Mouse (Mus musculus): ENCODE measurements around the gene Twf1.

Gene Twf1

GRCm38 (mm10) chr15:94589219-94590075, at the start of gene Twf1:
Twf1 (minus strand) TSS chr15:94589889.
- DNase-seq (ENCODE audit: low read depth): peak; percentile 99

- DNase-seq (ENCODE audit: low read depth): no peak
These were observed 49.4 kb upstream of the Twf1 start for GRCm38 (mm10) chr15:94639126-94639525.

GRCm38 (mm10) chr15:94638207-94638606, 48.5 kb upstream of the Twf1 start:
- DNase-seq (ENCODE audit: low read depth): no peak

- DNase-seq (ENCODE audit: low read depth): no peak
These were observed 44.8 kb upstream of the Twf1 start for GRCm38 (mm10) chr15:94634524-94634923.

GRCm38 (mm10) chr15:94630553-94630952, 40.9 kb upstream of the Twf1 start:
- DNase-seq (ENCODE audit: low read depth): no peak

DNA sequence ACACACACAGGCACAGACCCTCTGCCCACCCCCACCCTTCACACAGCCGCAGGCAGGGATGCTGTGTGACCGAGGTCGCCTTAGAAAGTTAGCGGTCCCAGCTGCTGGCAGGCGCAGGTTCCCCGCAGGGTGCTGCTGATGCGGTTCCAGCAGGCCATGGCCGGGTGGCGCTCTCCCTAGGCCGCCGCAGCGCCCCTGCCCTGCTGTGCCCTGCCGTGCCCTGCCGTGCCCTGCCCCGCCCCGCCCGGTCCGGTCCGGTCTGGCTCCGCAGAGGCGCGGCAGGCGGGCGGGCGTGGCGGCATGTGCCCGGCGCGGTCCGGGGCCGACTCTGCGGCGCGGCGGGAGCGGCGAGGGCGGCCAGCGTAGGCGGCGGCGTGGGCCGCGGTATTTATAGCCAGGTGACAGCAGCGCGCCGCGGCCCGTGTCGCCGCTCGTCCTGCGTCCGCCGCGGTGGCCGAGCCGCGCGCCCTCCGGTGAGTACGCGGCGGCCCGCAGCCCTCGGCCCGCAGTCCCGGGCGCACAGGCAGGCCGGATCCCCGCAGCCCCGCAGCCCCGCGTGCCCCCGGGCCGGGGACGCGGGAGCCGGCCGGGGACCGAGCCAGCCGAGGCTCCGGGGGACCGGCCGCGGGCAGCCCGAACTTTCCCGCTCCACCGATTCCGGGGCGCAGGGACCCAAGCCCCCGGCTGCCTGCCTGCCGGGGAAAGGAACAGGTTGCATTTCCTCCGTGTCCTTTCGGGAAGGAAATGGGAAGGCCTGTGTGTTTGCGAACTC, 39.3 kb upstream of the Twf1 start, which contains the start of gene Tmem117:
Tmem117 (plus strand) TSS at position 403 of the 772 bp plus-strand sequence.
- no peak for DNase-seq (ENCODE audit: low read depth)

GRCm38 (mm10) chr15:94628463-94628829, 38.8 kb upstream of the Twf1 start:
- DNase-seq (ENCODE audit: low read depth): no peak

- no peak for DNase-seq (ENCODE audit: low read depth)
These were observed 31.2 kb upstream of the Twf1 start for GRCm38 (mm10) chr15:94620909-94621308.

GRCm38 (mm10) chr15:94616036-94616435, 26.3 kb upstream of the Twf1 start:
- no peak for DNase-seq (ENCODE audit: low read depth)

GRCm38 (mm10) chr15:94607768-94608167, 18.1 kb upstream of the Twf1 start:
- DNase-seq (ENCODE audit: low read depth): no peak

GRCm38 (mm10) chr15:94602441-94602840, 12.8 kb upstream of the Twf1 start:
- no peak for DNase-seq (ENCODE audit: low read depth)

DNA sequence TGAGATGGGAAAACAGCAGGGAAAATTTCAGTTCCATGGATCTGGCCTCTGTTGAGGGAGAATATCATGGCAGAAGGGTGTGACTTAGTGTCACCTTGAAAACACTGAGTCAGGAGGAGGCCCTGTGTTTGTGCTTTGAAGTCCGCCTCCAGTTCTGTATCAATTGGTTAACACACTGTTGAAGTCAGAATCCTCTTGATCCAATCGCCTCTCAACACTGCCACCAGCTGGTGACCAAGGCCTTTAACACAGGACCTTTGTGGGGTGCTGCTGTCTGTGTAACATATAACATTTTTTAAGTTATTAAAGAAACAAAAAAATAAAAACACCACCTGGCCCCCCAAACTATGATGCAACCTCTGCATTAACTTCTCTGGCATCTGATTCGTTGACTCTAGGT, 11.7 kb upstream of the Twf1 start:
- DNase-seq (ENCODE audit: low read depth): peak; percentile 74

- DNase-seq (ENCODE audit: low read depth): no peak
These were observed 10.5 kb upstream of the Twf1 start for GRCm38 (mm10) chr15:94600145-94600707.

- no peak for DNase-seq (ENCODE audit: low read depth)
These were observed 3.9 kb upstream of the Twf1 start for GRCm38 (mm10) chr15:94593586-94593985.

DNA sequence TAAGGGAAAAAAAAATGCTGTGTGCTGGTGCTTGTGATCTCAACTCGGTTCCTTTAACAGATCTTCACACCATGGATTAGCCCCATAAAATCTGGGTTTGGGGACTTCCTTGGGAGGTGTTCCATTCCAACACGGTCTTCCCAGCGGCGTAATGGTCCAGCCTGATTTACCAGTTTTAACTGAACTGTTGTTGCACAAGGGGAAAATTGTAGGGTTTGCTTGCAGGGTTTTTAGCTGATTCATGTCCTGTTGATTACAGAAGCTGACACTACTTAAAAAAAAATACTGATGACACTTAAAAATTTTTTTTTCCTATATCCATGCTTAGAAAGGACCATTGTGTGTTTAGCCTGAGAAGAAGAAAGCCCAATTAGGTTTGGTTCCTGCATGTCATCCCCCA, 1.7 kb upstream of the Twf1 start:
- no peak for DNase-seq (ENCODE audit: low read depth)

DNA sequence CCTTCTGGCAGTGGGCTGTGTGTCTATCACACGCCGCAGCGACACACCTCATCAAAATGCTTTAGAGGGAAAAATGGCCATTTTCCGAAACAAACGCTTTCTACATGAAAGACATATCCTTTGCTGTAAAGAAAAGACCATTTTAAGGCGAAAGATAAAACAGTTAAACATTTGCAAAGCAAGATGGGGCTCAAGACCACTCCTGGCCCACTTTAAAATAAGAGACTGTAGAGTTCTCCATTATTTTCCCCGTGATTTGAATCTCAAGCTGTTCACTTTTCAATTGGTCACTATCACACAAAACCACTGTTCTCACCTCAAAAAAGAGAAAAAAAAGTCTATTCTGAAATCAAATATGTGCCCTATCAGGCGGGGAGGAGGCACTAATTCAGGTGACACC, 394 bp upstream of the Twf1 start:
- no peak for DNase-seq (ENCODE audit: low read depth)

DNA sequence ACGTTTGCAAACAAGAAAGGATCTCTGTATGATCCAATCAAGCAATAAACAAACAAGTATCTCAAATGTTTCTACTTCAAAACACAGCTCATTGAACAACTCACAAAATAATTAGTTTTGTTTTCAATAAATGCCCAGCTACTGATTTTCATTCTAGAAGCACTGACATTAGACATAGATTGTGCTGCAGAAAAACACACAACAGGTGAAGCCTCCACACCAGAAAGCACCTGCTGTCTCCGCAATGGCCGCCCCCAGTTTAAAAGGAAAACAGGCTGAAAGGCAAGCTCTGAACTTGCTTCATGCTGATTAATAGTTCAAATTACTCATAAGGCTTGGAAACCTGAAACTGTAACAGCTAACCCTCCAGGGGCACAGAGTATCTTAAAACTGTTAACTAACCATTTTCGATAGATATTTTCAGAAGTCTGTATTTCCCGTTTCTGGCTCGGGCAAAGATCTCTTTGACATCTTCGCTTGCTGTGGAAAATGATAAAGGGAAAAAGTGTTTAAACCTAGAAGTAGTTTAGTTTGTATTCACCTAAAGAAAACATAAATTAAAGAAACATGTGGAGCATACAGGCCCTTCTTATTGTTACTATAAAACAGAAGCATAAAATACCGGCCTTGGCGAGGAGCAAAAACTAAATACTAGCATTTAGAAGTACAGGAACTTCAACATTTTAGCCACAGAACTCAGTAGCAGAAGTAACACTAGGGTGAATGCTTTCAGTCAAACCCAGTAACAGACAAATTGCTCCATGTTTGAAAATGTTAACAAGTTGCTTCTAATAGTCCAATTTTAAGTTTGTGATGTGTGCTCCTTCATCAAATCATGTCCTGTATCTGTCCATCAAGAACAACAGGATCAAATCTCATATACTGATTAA, 1.6 kb downstream of the Twf1 start:
- peak; percentile 26 for DNase-seq (ENCODE audit: low read depth)

- peak; percentile 20 for DNase-seq (ENCODE audit: low read depth)
These were observed 5.0 kb downstream of the Twf1 start for GRCm38 (mm10) chr15:94584738-94585137.

- DNase-seq (ENCODE audit: low read depth): no peak
These were observed 6.5 kb downstream of the Twf1 start for GRCm38 (mm10) chr15:94583153-94583552.

- DNase-seq (ENCODE audit: low read depth): no peak
These were observed 7.6 kb downstream of the Twf1 start for GRCm38 (mm10) chr15:94582000-94582593.

DNA sequence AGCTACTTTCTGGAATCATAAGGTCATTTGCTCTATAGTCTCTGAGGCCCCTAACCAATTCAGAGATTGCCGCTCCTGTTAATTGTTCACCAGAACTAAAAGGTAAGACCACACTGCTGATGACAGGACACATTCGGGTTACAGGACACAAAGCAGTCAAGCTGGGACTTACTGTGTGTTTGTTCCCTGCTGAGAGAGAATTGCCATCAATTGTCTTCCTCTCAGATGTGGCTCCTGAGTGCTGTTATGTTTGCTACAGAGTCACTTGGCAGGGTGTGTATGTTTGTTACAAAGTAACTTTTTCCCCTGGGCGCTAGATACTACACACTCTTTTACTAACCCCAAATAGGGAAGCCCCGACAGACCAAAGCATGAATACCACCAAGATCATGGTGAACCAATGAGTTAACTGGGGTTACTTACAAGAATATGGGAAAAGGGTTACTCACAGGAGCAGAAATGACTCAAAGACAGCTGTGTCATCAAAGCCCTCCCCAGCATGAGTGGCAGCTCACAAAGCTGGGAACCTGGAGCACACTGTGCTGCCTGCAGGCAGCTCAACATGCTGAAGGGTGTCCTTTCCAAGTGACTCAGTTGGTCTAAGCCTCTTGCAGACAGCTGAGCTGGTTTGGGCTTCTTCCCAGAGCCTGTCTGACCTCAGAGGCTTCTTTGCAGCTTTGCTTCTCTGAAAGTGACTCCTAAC, 15.0 kb downstream of the Twf1 start:
- DNase-seq (ENCODE audit: low read depth): no peak
